Mouse (Mus musculus): Measurements from ENCODE around the gene 1700001K19Rik.

DNA sequence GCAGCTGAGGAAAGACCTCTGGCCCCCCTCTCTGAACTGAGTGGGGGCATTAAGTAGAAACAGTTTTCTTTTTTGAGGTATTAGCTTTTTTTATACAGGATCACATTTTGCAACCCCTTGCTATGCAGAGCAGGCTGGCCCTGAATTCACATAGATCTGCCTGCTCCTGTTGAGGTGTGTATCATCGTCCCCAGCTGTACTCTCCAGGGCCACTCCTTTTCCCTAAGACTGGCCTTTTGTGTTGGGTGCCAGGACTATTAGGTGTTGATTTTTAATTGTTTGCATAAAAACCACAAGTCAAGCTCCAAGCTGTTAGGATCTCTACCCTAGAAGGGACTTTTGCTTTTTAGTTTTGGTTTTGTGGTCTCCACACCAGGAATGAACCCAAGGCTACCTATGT lies 15.7 kb upstream of the 1700001K19Rik start:
- TF ChIP-seq POLR2A (IDR thresholded peaks at IDR 0.05; ENCODE audit: borderline replicate concordance, control insufficient read depth, low read depth, low read length), result no peak
- TF ChIP-seq CTCF (IDR thresholded peaks at IDR 0.05; ENCODE audit: control insufficient read depth, insufficient read depth, low read length), result no peak
